Mouse (Mus musculus) liver, embryonic 14.5 days (tissue): ENCODE measurements at regions not wholly inside any gene's neighbourhood (a gene's known extent, or its start where the extent isn't known, plus 50 kb on each side); places are given as distances from the start of the nearest gene placed in this dataset.

Experiments used
- CTCF ChIP-seq: IDR thresholded peaks from 2 replicates; pipeline ENCODE4 v1.5.1; 2016; ENCODE audit warnings: antibody characterized with exemption, low read depth, control low read depth
- EP300 ChIP-seq: IDR thresholded peaks from 2 replicates; pipeline ENCODE4 v1.6.1; 2016; ENCODE audit warnings: antibody characterized with exemption, low read depth

- no peak for TF ChIP-seq CTCF
- no peak for TF ChIP-seq EP300
Measured at GRCm38 (mm10) chr2:45316945-45317565, 199.9 kb upstream of the Zeb2 start.
